Mouse (Mus musculus) thymus, adult 18-20 months (tissue): Measurements from ENCODE around the gene Mrpl18.
"Not testable (repeated sequence)": the region's sequence is repeated elsewhere in the genome, so short reads cannot be mapped to it uniquely, and the experiment has no call there.

Experiments
- DNase-seq, 2 experiments: peaks; one replicate each; pipeline ENCODE4 v3.0.0; 2022; ENCODE audit warnings: mixed read lengths in 2 of 2

Gene Mrpl18

GRCm38 (mm10) chr17:12909361-12910280 lies 6.5 kb downstream of the Mrpl18 start, which contains the start of gene Pnldc1:
Pnldc1 (minus strand) TSS chr17:12910230.
- DNase-seq, result no peak

GRCm38 (mm10) chr17:12906436-12906835 lies 9.7 kb downstream of the Mrpl18 start:
- DNase-seq, result no peak

- DNase-seq, result no peak
Observed at GRCm38 (mm10) chr17:12905810-12906209, 10.3 kb downstream of the Mrpl18 start.

- no peak for DNase-seq
Observed at GRCm38 (mm10) chr17:12904349-12904748, 11.8 kb downstream of the Mrpl18 start.

GRCm38 (mm10) chr17:12903372-12904333 lies 12.5 kb downstream of the Mrpl18 start:
- no peak for DNase-seq

GRCm38 (mm10) chr17:12902291-12902690 lies 13.9 kb downstream of the Mrpl18 start:
- no peak for DNase-seq

- DNase-seq, result not testable (repeated sequence)
Observed at GRCm38 (mm10) chr17:12898607-12899006, 17.5 kb downstream of the Mrpl18 start.

- DNase-seq, result no peak
Observed at GRCm38 (mm10) chr17:12897674-12898073, 18.5 kb downstream of the Mrpl18 start.

- no peak for DNase-seq
Observed at GRCm38 (mm10) chr17:12892033-12892432, 24.1 kb downstream of the Mrpl18 start.

- DNase-seq, result no peak
Observed at GRCm38 (mm10) chr17:12891054-12891453, 25.1 kb downstream of the Mrpl18 start.

- DNase-seq, result no peak
Observed at GRCm38 (mm10) chr17:12887021-12887775, 28.9 kb downstream of the Mrpl18 start.

GRCm38 (mm10) chr17:12886620-12887019 lies 29.5 kb downstream of the Mrpl18 start:
- DNase-seq, result no peak

GRCm38 (mm10) chr17:12881216-12881615 lies 34.9 kb downstream of the Mrpl18 start:
- DNase-seq, result no peak

- DNase-seq, result peak; percentile 46 to 63
Observed at GRCm38 (mm10) chr17:12880178-12880577, 36.0 kb downstream of the Mrpl18 start.

GRCm38 (mm10) chr17:12875734-12876133 lies 40.4 kb downstream of the Mrpl18 start, which contains the start of gene Mrgprh:
Mrgprh (plus strand) TSS chr17:12876034.
- DNase-seq, result no peak

GRCm38 (mm10) chr17:12872275-12873028 lies 43.7 kb downstream of the Mrpl18 start:
- peak in 1 of 2 experiments; percentile 18 for DNase-seq

- DNase-seq, result no peak
Observed at GRCm38 (mm10) chr17:12868640-12869039, 47.5 kb downstream of the Mrpl18 start.

GRCm38 (mm10) chr17:12868043-12868442 lies 48.1 kb downstream of the Mrpl18 start, which contains the start of gene Mas1:
Mas1 (minus strand) TSS chr17:12868143.
- DNase-seq, result no peak

GRCm38 (mm10) chr17:12866853-12867252 lies 49.3 kb downstream of the Mrpl18 start:
- DNase-seq, result no peak

- no peak for DNase-seq
Observed at GRCm38 (mm10) chr17:12865407-12865806, 50.7 kb downstream of the Mrpl18 start.

GRCm38 (mm10) chr17:12864111-12864510 lies 52.0 kb downstream of the Mrpl18 start:
- no peak for DNase-seq
